Mouse (Mus musculus) lung, embryonic 16.5 days (tissue): ENCODE data around the gene Olfr839-ps1. TPM values are rescaled to one million over a fixed set of nuclear protein-coding genes. Genes with fewer than 3 reads are reported as not detected.

Source experiments
- ATAC-seq: fragments of 200-750 bp; cut with Nextera tagmentation; 2 replicates; pipeline ENCODE4 v1.8.0; 2017; ENCODE audit warnings: low read depth, mild to moderate bottlenecking, moderate library complexity
- H3K27ac ChIP-seq: fragments of 300-500 bp; sonication (generic); 2 replicates; pipeline ENCODE4 v1.5.1; 2014; ENCODE audit warnings: mild to moderate bottlenecking, control low read depth, low read length
- H3K27me3 ChIP-seq: fragments of 300-500 bp; sonication (generic); 2 replicates; pipeline ENCODE4 v1.6.1; 2014; ENCODE audit warnings: low read depth, low read length, mixed read lengths; ENCODE audit not compliant: control insufficient read depth, insufficient read depth
- H3K36me3 ChIP-seq: fragments of 300-500 bp; sonication (generic); 2 replicates; pipeline ENCODE4 v1.6.1; 2014; ENCODE audit warnings: low read length; ENCODE audit not compliant: control insufficient read depth, insufficient read depth
- H3K4me1 ChIP-seq: fragments of 300-500 bp; sonication (generic); replicated peaks from 2 replicates; pipeline ENCODE4 v1.6.1; 2014; ENCODE audit warnings: low read length, mixed read lengths; ENCODE audit not compliant: control insufficient read depth, insufficient read depth
- H3K4me2 ChIP-seq: fragments of 300-500 bp; sonication (generic); 2 replicates; pipeline ENCODE4 v1.6.1; 2014; ENCODE audit warnings: low read depth, low read length, control low read depth
- H3K4me3 ChIP-seq: fragments of 300-500 bp; sonication (generic); 2 replicates; pipeline ENCODE4 v1.5.1; 2014; ENCODE audit warnings: mild to moderate bottlenecking, low read length, control low read depth
- H3K9ac ChIP-seq: fragments of 300-500 bp; sonication (generic); 2 replicates; pipeline ENCODE4 v1.6.1; 2014; ENCODE audit warnings: low read length, control low read depth
- H3K9me3 ChIP-seq: fragments of 300-500 bp; sonication (generic); 2 replicates; pipeline ENCODE4 v1.6.1; 2016; ENCODE audit warnings: low read length; ENCODE audit not compliant: control insufficient read depth
- WGBS: fragments of 180-500 bp; shearing (Covaris S2); extraction: QIAGEN DNeasy Blood & Tissue Kit; methylation state at CpG from one replicate; pipeline ENCODE4 v1.1.7; 2014; 5-methylcytosine and 5-hydroxymethylcytosine counted together
- polyA plus RNA-seq: library from polyadenylated mRNA; unstranded; fragments of >200 nt; fragmentation: Nextera tagmentation; extraction: Ambion mirVana; gene quantifications from 2 replicates; pipeline ENCODE4 v1.2.1, GENCODE M21; 2015

Gene Olfr839-ps1
- polyA plus RNA-seq, result not detected in 2 replicates

- Histone ChIP-seq H3K9ac (no peak within 1 kb of the TSS), H3K27ac (no peak within 1 kb of the TSS), H3K9me3 (no peaks in the 10 kb centered on the region), H3K27me3 (no peaks in the 10 kb centered on the region), H3K4me2 (no peak within 1 kb of the TSS), H3K36me3 (no peaks in the 10 kb centered on the region), H3K4me3 (no peak within 1 kb of the TSS), H3K4me1 (no peaks in the 10 kb centered on the region)
- 67% methylated on average over 1 of the region's 1 CpGs for WGBS
- ATAC-seq, result no peak
Measured at GRCm38 (mm10) chr9:19177212-19177611, at the start of gene Olfr839-ps1. TSS of gene Olfr839-ps1 (minus strand) at chr9:19177312.

GRCm38 (mm10) chr9:19136017-19136416 is 41.1 kb downstream of the Olfr839-ps1 start, which contains the start of gene Olfr837:
TSS of gene Olfr837 (plus strand) at chr9:19136317.
- ATAC-seq, result no peak
- Histone ChIP-seq H3K27me3 (no peaks in the 10 kb centered on the region), H3K4me1 (no peaks in the 10 kb centered on the region), H3K4me2 (no peak within 1 kb of the TSS), H3K27ac (no peak within 1 kb of the TSS), H3K9me3 (no peaks in the 10 kb centered on the region), H3K9ac (no peak within 1 kb of the TSS), H3K36me3 (no peaks in the 10 kb centered on the region), H3K4me3 (no peak within 1 kb of the TSS)
- WGBS, result 68% methylated on average over 1 of the region's 1 CpGs

- ATAC-seq, result no peak
- H3K4me2 ChIP-seq, result no peak within 1 kb of the TSS
- H3K9ac ChIP-seq, result no peak within 1 kb of the TSS
- H3K4me3 ChIP-seq, result no peak within 1 kb of the TSS
- no peaks in the 10 kb centered on the region for H3K9me3 ChIP-seq
- no peak within 1 kb of the TSS for H3K27ac ChIP-seq
- no peaks in the 10 kb centered on the region for H3K4me1 ChIP-seq
- H3K27me3 ChIP-seq, result no peaks in the 10 kb centered on the region
- no peaks in the 10 kb centered on the region for H3K36me3 ChIP-seq
Measured at GRCm38 (mm10) chr9:19120082-19120481, 57.0 kb downstream of the Olfr839-ps1 start, which contains the start of gene Olfr836. TSS of gene Olfr836 (plus strand) at chr9:19120382.

Other genes with a start within 250 kb of the Olfr839-ps1 start
- not detected in 2 replicates for gene Olfr832, start 240.2 kb downstream of the Olfr839-ps1 start, polyA plus RNA-seq
- gene Olfr834, start 189.3 kb downstream of the Olfr839-ps1 start, polyA plus RNA-seq, result not detected in 2 replicates
- gene Olfr835, start 144.6 kb downstream of the Olfr839-ps1 start, polyA plus RNA-seq, result not detected in 2 replicates
- not detected in 2 replicates for gene Olfr836, start 56.9 kb downstream of the Olfr839-ps1 start, polyA plus RNA-seq
- not detected in 2 replicates for gene Olfr837, start 41.0 kb downstream of the Olfr839-ps1 start, polyA plus RNA-seq
- not detected in 2 replicates for gene Olfr843, start 74.7 kb upstream of the Olfr839-ps1 start, polyA plus RNA-seq
- not detected in 2 replicates for gene Olfr844, start 139.0 kb upstream of the Olfr839-ps1 start, polyA plus RNA-seq
- not detected in 2 replicates for gene Olfr845, start 159.1 kb upstream of the Olfr839-ps1 start, polyA plus RNA-seq
- not detected in 2 replicates for gene Olfr846, start 186.7 kb upstream of the Olfr839-ps1 start, polyA plus RNA-seq
- gene Olfr847, start 201.4 kb upstream of the Olfr839-ps1 start, polyA plus RNA-seq, result not detected in 2 replicates